Mouse (Mus musculus) left cerebral cortex, postnatal 36 days (tissue): ENCODE results near the gene Prr11. TPM values are rescaled to one million over a fixed set of nuclear protein-coding genes. Genes with fewer than 3 reads are reported as not detected.
A peak's percentile ranks its signal among the peaks of the same experiment; 100 is the strongest.

Experiments used
- DNase-seq, 2 experiments: peaks; one replicate each; pipeline ENCODE4 v3.0.0; 2021 to 2022; ENCODE audit warnings: low spot score in 2 of 2, mixed read lengths in 1 of 2
- intact Hi-C: fragments of 180-260 bp; cut with DNase I; formaldehyde crosslinking; loops from one replicate; pipeline ENCODE4 v1.15.1; 2025
- total RNA-seq, 2 experiments: library from RNA; stranded (reverse); gene quantifications; 2 replicates each; pipeline ENCODE4 v1.2.3; 2021

Gene Prr11
- total RNA-seq = under 1 TPM; 0.42 to 0.45 TPM

- no peak for DNase-seq
- intact Hi-C loops = no loop called here
These were observed at the start of gene Prr11 for GRCm38 (mm10) chr11:87108409-87108754. TSS of gene Prr11 (minus strand) at chr11:87108708.

- intact Hi-C loops = no loop called here
- no peak for DNase-seq
These were observed 49.5 kb upstream of the Prr11 start for GRCm38 (mm10) chr11:87158012-87158411.

GRCm38 (mm10) chr11:87136233-87136632, 27.7 kb upstream of the Prr11 start:
- no peak for DNase-seq
- intact Hi-C loops = no loop called here

GRCm38 (mm10) chr11:87126824-87127816, 18.6 kb upstream of the Prr11 start, which contains the start of gene Trim37:
TSS of gene Trim37 (plus strand) at chr11:87127077.
- DNase-seq = peak; percentile 88 to 95
- intact Hi-C loops = loop anchor here (1.0 kb wide), 1 partner anchor 18 kb away; the partner anchor contains the start of gene Ska2

- intact Hi-C loops = loop anchor here (1.0 kb wide), 1 partner anchor 17 kb away; the partner anchor contains the start of gene Ska2
These were observed 17.8 kb upstream of the Prr11 start for GRCm38 (mm10) chr11:87126281-87126823.

GRCm38 (mm10) chr11:87125562-87125961, 17.1 kb upstream of the Prr11 start:
- DNase-seq = no peak
- intact Hi-C loops = no loop called here

More at GRCm38 (mm10) chr11:87126281-87126823, 17.8 kb upstream of the Prr11 start:
- DNase-seq = no peak

DNA sequence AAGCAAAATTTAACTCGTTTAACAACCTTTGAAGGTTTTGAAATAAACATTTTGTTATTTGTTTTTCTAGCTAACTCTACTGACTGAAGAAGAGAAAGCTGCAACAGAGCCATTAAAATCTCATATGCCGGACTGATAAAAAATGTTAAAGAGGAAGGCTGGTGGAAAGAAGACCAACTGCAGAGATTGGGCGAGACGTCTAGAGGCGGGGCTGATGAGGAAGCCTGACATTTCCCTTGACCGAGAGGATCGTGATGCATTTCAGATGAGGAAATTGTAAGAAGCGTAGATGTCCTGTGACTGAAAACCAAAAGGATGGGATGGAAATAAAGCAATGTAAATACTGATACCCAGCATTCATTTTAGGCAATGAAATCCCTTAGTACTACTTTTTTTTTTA, 13.4 kb upstream of the Prr11 start:
- intact Hi-C loops = no loop called here
- DNase-seq = no peak

- intact Hi-C loops = no loop called here
- DNase-seq = no peak
These were observed 1.8 kb upstream of the Prr11 start for GRCm38 (mm10) chr11:87110172-87110909.

- DNase-seq = peak in 1 of 2 experiments; percentile 27
- intact Hi-C loops = loop anchor here (1.0 kb wide), 1 partner anchor 17 kb away; no protein-coding TSS in a partner anchor
These were observed 1.1 kb upstream of the Prr11 start for GRCm38 (mm10) chr11:87109519-87110171.

DNA sequence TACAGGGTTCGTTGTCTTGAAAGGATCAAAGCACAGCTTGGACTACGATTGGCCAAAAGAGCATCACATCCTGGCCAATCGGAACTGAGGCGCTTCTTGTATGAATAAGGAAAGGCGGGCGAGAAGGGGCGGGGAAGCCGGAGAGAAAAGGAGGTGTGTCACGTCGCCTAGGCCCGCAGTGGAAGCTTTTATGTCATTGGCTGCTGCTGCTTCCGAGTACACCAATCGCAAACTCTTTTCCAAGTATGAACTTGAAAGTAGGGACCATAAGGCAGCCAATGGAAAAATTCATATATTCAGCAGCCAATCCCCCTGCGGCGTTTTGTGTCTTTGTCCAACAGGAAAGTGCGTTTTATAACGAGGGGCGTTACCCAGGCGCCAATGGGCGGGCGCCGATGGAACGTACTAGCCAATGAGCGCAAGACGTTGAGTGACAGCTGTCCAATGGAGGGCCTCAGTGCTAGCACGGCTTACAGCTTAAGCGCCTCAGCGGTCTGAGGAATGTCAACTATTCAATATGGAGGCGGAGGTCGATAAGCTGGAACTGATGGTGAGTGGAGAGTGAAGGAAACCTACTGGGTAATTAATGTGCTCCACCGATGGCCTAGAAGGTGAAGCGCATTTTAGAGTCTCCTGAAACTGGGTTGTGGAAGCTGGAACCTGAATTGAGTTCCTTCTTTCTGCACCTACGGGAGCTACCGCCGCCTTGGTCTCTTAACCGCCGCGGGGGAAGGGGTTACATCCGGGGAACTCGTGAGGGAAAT, 429 bp upstream of the Prr11 start, which contains the start of gene Ska2:
Ska2 (plus strand) TSS at position 480 of the 764 bp plus-strand sequence.
- intact Hi-C loops = loop anchor here (1.0 kb wide), 1 partner anchor 17 kb away; no protein-coding TSS in a partner anchor
- peak; percentile 95 to 96 for DNase-seq

GRCm38 (mm10) chr11:87087142-87087541, 21.4 kb downstream of the Prr11 start:
- no peak for DNase-seq
- intact Hi-C loops = no loop called here

DNA sequence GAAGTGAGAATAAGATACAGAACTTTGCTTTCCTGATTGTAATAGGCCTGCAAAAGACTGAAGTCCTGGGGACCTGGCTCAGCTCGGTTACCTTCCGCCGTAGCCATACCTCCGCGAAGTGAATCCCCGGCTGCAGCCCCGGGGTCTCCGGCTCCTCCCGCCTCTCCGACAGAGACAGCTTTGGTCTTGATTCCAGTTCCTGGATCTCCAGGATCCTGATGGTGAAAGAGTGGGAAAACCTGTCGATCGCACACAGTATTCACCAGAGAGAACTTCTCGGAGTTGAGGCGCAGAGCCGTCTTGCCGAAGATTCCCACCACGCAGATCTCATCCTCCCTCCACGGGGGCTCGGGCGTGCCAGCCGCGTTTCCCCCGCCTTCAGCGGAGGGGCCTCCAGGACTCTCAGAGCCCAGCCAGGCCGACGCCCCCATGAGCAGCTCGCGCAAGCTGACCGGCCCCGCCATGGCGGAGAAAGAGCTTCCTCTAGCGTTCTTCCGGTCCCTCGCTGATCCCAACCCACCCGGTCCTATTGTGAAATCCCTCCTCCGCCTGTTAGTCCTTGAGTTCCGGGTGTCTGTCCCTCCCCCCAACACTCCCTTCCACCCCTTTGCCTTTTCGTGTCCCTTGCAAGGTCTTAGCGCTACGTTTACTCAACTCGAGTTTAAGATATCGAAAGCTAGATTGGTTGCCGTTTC, 22.1 kb downstream of the Prr11 start, which contains the start of gene Smg8:
Smg8 (minus strand) TSS at position 485 of the 695 bp plus-strand sequence.
- DNase-seq = peak; percentile 77 to 78
- intact Hi-C loops = no loop called here

DNA sequence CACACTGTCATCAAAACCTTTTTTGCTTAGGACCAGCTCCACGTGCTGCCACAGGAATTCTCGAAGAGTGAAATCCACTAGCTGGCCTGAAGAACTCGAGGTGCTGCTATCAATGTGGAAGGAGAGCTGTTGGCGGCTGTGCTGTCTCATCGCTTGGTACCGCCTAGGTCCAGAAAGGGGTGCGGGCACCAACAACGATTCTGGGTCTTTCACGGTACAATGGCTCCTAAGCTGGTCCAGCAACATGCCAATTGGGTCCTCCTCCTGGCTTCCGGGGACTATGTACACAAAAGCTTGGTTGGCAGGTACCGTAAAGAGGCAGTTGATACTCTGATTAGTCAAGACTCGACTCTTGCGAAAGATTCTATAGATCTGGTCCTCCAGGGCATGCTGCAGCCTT, 23.0 kb downstream of the Prr11 start:
- no peak for DNase-seq
- intact Hi-C loops = no loop called here

GRCm38 (mm10) chr11:87083712-87084111, 24.8 kb downstream of the Prr11 start:
- intact Hi-C loops = no loop called here
- DNase-seq = no peak

- peak; percentile 87 to 92 for DNase-seq
- intact Hi-C loops = no loop called here
These were observed 34.6 kb downstream of the Prr11 start, which contains the start of gene Gdpd1 for GRCm38 (mm10) chr11:87073866-87074440. TSS of gene Gdpd1 (minus strand) at chr11:87074062.

GRCm38 (mm10) chr11:87073343-87073865, 35.1 kb downstream of the Prr11 start:
- peak; percentile 74 to 77 for DNase-seq
- intact Hi-C loops = no loop called here

- intact Hi-C loops = no loop called here
- DNase-seq = no peak
These were observed 46.4 kb downstream of the Prr11 start for GRCm38 (mm10) chr11:87062087-87062486.
